Mouse (Mus musculus) erythroblast, adult 5-6 weeks (primary cell): ENCODE results near the gene Btbd8. TPM values are rescaled to one million over a fixed set of nuclear protein-coding genes. Genes with fewer than 3 reads are reported as not detected.

Source experiments
- ATAC-seq: replicated peaks from 2 replicates; pipeline ENCODE4 v1.8.0; 2016; ENCODE audit warnings: moderate number of reproducible peaks, mild to moderate bottlenecking, moderate TSS enrichment, inconsistent platforms; ENCODE audit not compliant: poor library complexity, low FRiP score, severe bottlenecking
- total RNA-seq, 2 experiments: library from RNA; stranded (forward) in 1 of 2; stranded (reverse) in 1 of 2; fragments of 150-400 nt in 1 of 2; fragments of 200-764, 138-1000 nt in 1 of 2; gene quantifications; 2 replicates each; pipeline versions ENCODE4 v1.2.3 to v1.2.4; 2015 to 2017; ENCODE audit warnings: low replicate concordance in 2 of 2

The Btbd8 gene
- total RNA-seq, 2 experiments from 2014 or later = 1.9 to 6.1 TPM

DNA sequence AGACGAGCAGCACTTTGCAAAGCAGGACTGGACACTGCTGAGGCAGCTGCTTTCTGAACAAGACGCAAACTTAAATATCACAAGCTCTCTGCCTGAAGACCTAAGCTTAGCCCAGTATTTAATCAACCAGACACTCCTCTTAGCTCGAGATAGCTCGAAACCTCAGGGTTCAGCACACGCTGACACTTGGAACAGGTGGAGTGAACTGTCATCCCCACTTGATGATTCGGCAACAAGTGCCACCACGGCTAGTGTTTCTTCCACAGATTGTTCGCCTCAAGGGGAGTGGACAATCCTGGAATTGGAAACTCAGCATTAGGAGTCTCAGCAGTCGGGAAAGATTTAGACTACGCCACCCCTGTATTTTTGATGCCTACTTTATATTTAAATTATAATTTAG is 72.7 kb downstream of the Btbd8 start:
- ATAC-seq = no peak

GRCm38 (mm10) chr5:107511326-107511725 is 73.5 kb downstream of the Btbd8 start:
- ATAC-seq = no peak

GRCm38 (mm10) chr5:107513583-107513982 is 75.8 kb downstream of the Btbd8 start:
- ATAC-seq = peak; percentile 80

GRCm38 (mm10) chr5:107515453-107515852 is 77.7 kb downstream of the Btbd8 start:
- 0 out of 2 replicates have a peak, but pooled peaks have one; percentile 58 for ATAC-seq

GRCm38 (mm10) chr5:107516087-107516486 is 78.3 kb downstream of the Btbd8 start:
- ATAC-seq = no peak

GRCm38 (mm10) chr5:107518602-107519001 is 80.8 kb downstream of the Btbd8 start:
- no peak for ATAC-seq

- ATAC-seq = no peak
Observed at GRCm38 (mm10) chr5:107521386-107521785, 83.6 kb downstream of the Btbd8 start.

DNA sequence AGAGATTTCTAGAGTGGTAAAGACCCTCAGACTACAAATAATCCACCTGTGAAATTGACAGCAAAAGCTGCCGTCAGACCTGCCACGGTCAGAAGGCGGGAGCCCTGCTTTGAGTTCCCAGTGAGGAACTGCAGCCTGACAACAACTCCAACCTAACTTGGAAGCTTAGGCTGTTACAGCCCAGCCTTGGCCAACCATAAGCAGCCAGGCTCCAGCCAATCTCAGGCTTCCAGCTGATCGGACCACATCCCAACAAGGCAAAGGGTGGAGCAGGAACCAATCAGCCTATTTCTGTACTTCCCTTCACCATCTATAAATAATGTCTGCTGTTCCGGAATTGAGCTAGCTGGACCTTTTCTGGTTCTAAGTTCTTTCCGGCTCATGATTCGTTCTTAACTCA is 84.1 kb downstream of the Btbd8 start:
- ATAC-seq = no peak

GRCm38 (mm10) chr5:107524281-107524680 is 86.5 kb downstream of the Btbd8 start:
- 0 out of 2 replicates have a peak, but pooled peaks have one; percentile 66 for ATAC-seq

DNA sequence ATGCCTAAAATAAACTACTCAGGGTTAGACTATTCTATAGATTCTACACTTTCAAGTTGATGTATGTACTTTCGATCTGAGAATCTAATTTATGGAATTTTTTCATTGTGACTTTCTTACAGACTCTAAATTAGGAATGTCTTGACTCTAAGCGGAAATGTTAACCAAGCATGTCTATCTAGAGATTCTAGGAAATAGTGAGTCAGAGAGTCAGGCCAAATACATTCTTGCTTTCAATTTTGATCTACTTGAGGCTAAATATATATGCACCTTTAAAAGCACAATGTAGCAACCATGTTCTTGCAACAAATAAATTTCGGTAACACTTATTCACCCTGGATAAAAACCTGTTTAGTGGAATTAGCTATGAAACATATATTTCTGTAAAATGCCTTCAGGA is 91.1 kb downstream of the Btbd8 start:
- no peak for ATAC-seq

GRCm38 (mm10) chr5:107533590-107533989 is 95.8 kb downstream of the Btbd8 start:
- ATAC-seq = no peak

DNA sequence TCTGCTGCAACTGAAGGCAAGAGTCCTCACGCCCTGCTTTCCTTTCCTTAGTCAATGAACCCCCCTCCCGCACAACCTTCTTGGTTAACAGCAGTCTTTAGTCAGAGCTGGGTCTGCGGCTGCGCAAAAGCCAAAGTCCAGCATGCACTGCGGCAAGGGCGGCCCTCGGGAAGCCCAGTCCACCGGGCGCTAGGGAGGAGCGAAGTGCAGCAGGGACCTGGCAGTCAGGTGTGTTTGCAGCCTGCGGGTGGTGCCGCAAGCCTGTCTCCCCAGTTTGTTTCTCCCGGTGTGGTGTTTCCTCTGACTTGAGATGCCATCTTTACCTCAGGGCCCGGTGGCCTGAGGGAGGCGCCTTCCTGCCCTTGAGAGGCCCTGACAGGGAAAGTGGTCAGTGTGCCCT is 96.8 kb downstream of the Btbd8 start, which contains the start of gene 1700028K03Rik:
1700028K03Rik (plus strand) TSS at position 129 of the 400 bp plus-strand sequence.
- 0 out of 2 replicates have a peak, but pooled peaks have one; percentile 27 for ATAC-seq

GRCm38 (mm10) chr5:107541696-107542095 is 103.9 kb downstream of the Btbd8 start:
- ATAC-seq = no peak

DNA sequence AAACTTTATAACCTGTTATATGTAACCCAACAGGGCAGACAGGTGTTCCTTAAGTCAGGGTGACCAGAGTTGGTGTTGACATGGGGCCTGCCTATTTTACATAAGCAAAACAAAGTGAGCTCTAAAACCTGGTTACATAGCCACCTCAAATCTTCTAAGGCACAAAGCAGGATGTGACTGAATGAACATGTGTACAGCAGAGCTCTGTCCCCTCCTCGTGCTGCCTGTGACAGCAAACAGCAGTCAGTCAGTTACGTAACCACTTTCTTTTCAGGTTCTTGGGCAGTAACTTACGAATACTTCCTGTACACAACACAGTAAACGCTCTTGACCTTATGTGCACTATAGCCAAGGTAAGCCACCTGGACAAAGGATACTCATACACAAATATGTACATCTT is 108.1 kb downstream of the Btbd8 start:
- ATAC-seq = no peak

DNA sequence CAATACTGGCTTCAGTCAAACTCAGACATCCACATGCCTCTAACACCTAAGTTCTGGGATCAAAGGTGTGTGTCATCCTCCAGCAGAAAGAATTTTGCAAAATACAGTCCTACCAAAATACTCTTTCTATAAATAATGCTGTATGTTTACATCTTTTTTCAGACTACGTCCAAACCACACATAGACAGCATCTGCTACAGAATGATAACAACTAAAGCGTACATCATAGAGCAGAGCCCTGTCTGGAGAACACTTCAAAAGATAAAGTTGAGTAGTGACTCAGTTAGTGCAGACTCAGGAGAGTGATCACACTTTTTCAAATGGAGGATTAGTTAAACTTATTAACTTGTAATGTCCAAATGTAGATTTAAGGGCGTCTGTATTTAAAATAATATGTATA is 110.2 kb downstream of the Btbd8 start:
- peak; percentile 88 for ATAC-seq

DNA sequence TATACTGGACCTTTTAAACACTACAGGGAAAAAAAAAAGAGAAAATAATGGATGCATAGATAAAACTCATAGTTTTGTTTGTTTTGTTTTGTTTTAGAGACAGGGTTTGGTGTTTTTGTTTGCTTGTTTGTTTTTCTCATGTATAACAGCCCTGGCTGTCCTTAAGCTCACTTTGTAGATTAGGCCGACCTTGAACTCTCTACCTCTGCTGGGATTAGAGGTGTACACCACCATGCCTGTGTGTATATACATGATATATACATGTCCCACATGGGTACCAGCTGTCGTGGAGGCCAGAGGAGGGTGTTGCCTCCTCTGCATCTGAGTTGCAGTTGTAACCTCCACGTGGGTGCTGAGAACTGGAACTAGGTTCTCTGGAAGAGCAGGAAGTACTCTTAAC is 110.6 kb downstream of the Btbd8 start:
- peak; percentile 58 for ATAC-seq

DNA sequence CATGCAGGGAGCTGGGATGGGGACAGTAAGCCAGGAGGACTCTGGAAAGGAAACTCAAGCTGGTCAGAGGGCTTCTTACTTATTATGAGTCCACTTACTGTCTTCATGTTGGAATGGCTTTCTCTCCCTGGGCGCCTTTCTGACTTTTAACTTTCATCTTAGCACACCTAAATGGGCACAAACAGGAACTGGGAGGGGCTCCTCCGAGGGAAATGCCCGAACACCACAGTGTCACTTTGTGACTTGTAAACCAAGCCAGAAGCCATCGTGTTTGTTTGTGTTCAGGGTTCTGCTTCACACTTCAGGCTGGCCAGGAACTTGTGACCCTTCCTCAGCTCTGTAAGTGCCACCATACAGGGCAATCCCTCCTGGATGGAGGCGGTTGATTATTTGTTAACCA is 116.5 kb downstream of the Btbd8 start:
- no peak for ATAC-seq

- ATAC-seq = peak; percentile 87
Observed at GRCm38 (mm10) chr5:107556969-107557368, 119.2 kb downstream of the Btbd8 start.
